ENCODE assay signal across 8 mouse cellular contexts in genomic region chr14:25461676-25462385, GRCm38 (mm10). TPM values are rescaled to one million over a fixed set of nuclear protein-coding genes. Genes with fewer than 3 reads are reported as not detected.
A peak's percentile ranks its signal among the peaks of the same experiment; 100 is the strongest.
DNase-seq lines count a peak whose midpoint lies in the region; ATAC-seq lines count a peak whose summit lies in the region.

No protein-coding gene starts in this region.

- H3K4me1 ChIP-seq in heart, embryonic 10.5 days = peaks cover 77% of the 10 kb centered on the region
- H3K4me1 ChIP-seq in forebrain, embryonic 14.5 days (ENCODE audit: control insufficient read depth, insufficient read depth, low read length) = peaks cover 48% of the 10 kb centered on the region
- peaks cover 66% of the 10 kb centered on the region for H3K4me1 ChIP-seq in limb, embryonic 15.5 days

- WGBS in heart, embryonic 10.5 days = 3% methylated on average over 12 of the region's 12 CpGs
- WGBS in forebrain, embryonic 14.5 days = 3% methylated on average over 12 of the region's 12 CpGs
- 14% methylated on average over 12 of the region's 12 CpGs for WGBS in limb, embryonic 15.5 days

- ATAC-seq in forebrain, embryonic 14.5 days = no peak
- ATAC-seq in limb, embryonic 15.5 days (ENCODE audit: insufficient number of reproducible peaks, low FRiP score, low TSS enrichment, low read depth) = no peak
- ATAC-seq in megakaryocyte progenitor cell, adult 5-6 weeks (replicated peaks; ENCODE audit: poor library complexity) = no peak

- no peaks in the 10 kb centered on the region for H3K36me3 ChIP-seq in heart, embryonic 10.5 days
- H3K36me3 ChIP-seq in forebrain, embryonic 14.5 days (ENCODE audit: control insufficient read depth, insufficient read depth, low read length) = no peaks in the 10 kb centered on the region
- 0 out of 2 replicates have a peak, but pooled peaks cover 2% of the 10 kb centered on the region for H3K36me3 ChIP-seq in limb, embryonic 15.5 days

- no peaks in the 10 kb centered on the region for H3K27me3 ChIP-seq in heart, embryonic 10.5 days (ENCODE audit: insufficient read depth, poor library complexity, severe bottlenecking)
- H3K27me3 ChIP-seq in forebrain, embryonic 14.5 days (replicated peaks; ENCODE audit: control insufficient read depth, insufficient read depth, low read length) = no peaks in the 10 kb centered on the region
- H3K27me3 ChIP-seq in limb, embryonic 15.5 days = no peaks in the 10 kb centered on the region

- peak overlapping the region; percentile 95 for H3K27ac ChIP-seq in heart, embryonic 10.5 days
- H3K27ac ChIP-seq in forebrain, embryonic 14.5 days (ENCODE audit: low read depth, low read length) = peak overlapping the region; percentile 99
- H3K27ac ChIP-seq in limb, embryonic 15.5 days = peak overlapping the region; percentile 100

- H3K4me3 ChIP-seq in heart, embryonic 10.5 days = peak overlapping the region; percentile 86
- peak overlapping the region; percentile 98 for H3K4me3 ChIP-seq in forebrain, embryonic 14.5 days (ENCODE audit: low read depth, low read length)
- H3K4me3 ChIP-seq in limb, embryonic 15.5 days = peak overlapping the region; percentile 95

- peak overlapping the region; percentile 100 for H3K9ac ChIP-seq in forebrain, embryonic 14.5 days (ENCODE audit: low read length)
- H3K9ac ChIP-seq in limb, embryonic 15.5 days = peak overlapping the region; percentile 72

- H3K4me2 ChIP-seq in forebrain, embryonic 14.5 days (ENCODE audit: low read length) = peak overlapping the region; percentile 98
- peak overlapping the region; percentile 93 for H3K4me2 ChIP-seq in limb, embryonic 15.5 days

- no peaks in the 10 kb centered on the region for H3K9me3 ChIP-seq in heart, embryonic 10.5 days
- H3K9me3 ChIP-seq in forebrain, embryonic 14.5 days (replicated peaks; ENCODE audit: control insufficient read depth, low read length) = no peaks in the 10 kb centered on the region
- H3K9me3 ChIP-seq in limb, embryonic 15.5 days = no peaks in the 10 kb centered on the region

- DNase-seq in heart, embryonic 10.5 days (ENCODE audit: low spot score) = no peak
- no peak for DNase-seq in heart, postnatal 36 days
- DNase-seq in CD4-positive helper T cell, adult 2 months (ENCODE audit: low read depth, low spot score) = peak; percentile 30
- no peak for DNase-seq in forebrain, embryonic 14.5 days (ENCODE audit: low spot score)
- no peak for DNase-seq in adrenal gland, postnatal 10 days
- no peak for DNase-seq in MN1 (ENCODE audit: low spot score)

- intact Hi-C loops in heart, postnatal 36 days (cut with DNase I) = loop anchor here (2.0 kb wide), 3 partner anchors 19 to 63 kb away; no protein-coding TSS in a partner anchor

RNA-seq across cellular contexts. Expression of gene Zmiz1, which starts 2.8 kb away (rescaled TPM):
- 38.1 and 45.8 TPM in 2 replicates for polyA plus RNA-seq in heart, embryonic 10.5 days (2016; fragmentation: Nextera tagmentation; extraction: Ambion mirVana)
- 10 to 100 TPM; 38.8 to 41.7 TPM for total RNA-seq in heart, postnatal 36 days (2021)
- 37.0 and 43.8 TPM in 2 replicates for polyA plus RNA-seq in forebrain, embryonic 14.5 days (2014; fragmentation: Nextera tagmentation; extraction: Ambion mirVana)
- polyA plus RNA-seq in limb, embryonic 15.5 days (2015; fragmentation: Nextera tagmentation; extraction: Ambion mirVana) = 41.9 and 50.5 TPM in 2 replicates
- 10 to 100 TPM; 63.8 to 73.3 TPM for total RNA-seq in adrenal gland, postnatal 10 days (2021)
- total RNA-seq in megakaryocyte progenitor cell, adult 5-6 weeks (2015) = 70.0 and 79.1 TPM in 2 replicates
- total RNA-seq in megakaryocyte progenitor cell, adult 5-6 weeks (2017) = 8.2 and 9.3 TPM in 2 replicates
